Mouse (Mus musculus) ES-E14 (cell line): ENCODE results near the gene Galnt6.

Source experiments
- CHD2 ChIP-seq: IDR thresholded peaks from 2 replicates; pipeline ENCODE4 v1.6.1; 2014; ENCODE audit warnings: mild to moderate bottlenecking, low read depth, low read length, inconsistent platforms
- HCFC1 ChIP-seq: IDR thresholded peaks from 2 replicates; pipeline ENCODE4 v1.6.1; 2012; ENCODE audit warnings: low read length, inconsistent platforms, borderline replicate concordance; ENCODE audit not compliant: insufficient read depth
- ZC3H11A ChIP-seq: IDR thresholded peaks from 2 replicates; pipeline ENCODE4 v1.6.1; 2012; ENCODE audit warnings: low read depth, mild to moderate bottlenecking, inconsistent platforms, low read length, borderline replicate concordance
- ZNF384 ChIP-seq: IDR thresholded peaks from 2 replicates; pipeline ENCODE4 v1.6.1; 2012; ENCODE audit warnings: low read depth, low read length, inconsistent platforms

GRCm38 (mm10) chr15:100673585-100674391 lies 55.4 kb downstream of the Galnt6 start:
- TF ChIP-seq CHD2 (no peak), ZC3H11A (no peak), HCFC1 (no peak), ZNF384 (no peak)
